Mouse (Mus musculus) mammary gland, adult 2 months (tissue): ENCODE results near the gene Fsd1. TPM values are rescaled to one million over a fixed set of nuclear protein-coding genes. Genes with fewer than 3 reads are reported as not detected.

Source experiments
- polyA plus RNA-seq: library from polyadenylated mRNA; depleted of rRNA; stranded (reverse); fragments of >200 nt; gene quantifications from 2 replicates; pipeline ENCODE4 v1.2.3, GENCODE M21; 2012; ENCODE audit warnings: low replicate concordance; rRNA removed

Gene Fsd1
- 0.40 and 0.85 TPM in 2 replicates for polyA plus RNA-seq

GRCm38 (mm10) chr17:55986030-55986961, at the start of gene Fsd1:
TSS of gene Fsd1 (plus strand) at chr17:55986509.

GRCm38 (mm10) chr17:55949400-55949799, 36.9 kb upstream of the Fsd1 start, which contains the start of gene Zfp119b:
TSS of gene Zfp119b (minus strand) at chr17:55949500.

GRCm38 (mm10) chr17:55952447-55953027, 33.8 kb upstream of the Fsd1 start, which contains the start of gene Ebi3:
TSS of gene Ebi3 (plus strand) at chr17:55952640.

GRCm38 (mm10) chr17:55958918-55959728, 27.2 kb upstream of the Fsd1 start, which contains the start of gene Yju2:
TSS of gene Yju2 (plus strand) at chr17:55959099.

GRCm38 (mm10) chr17:55969966-55970891, 16.1 kb upstream of the Fsd1 start, which contains the start of gene Shd:
TSS of gene Shd (plus strand) at chr17:55970467.

GRCm38 (mm10) chr17:56005415-56006061, 19.2 kb downstream of the Fsd1 start, which contains the start of the genes Stap2 and Mpnd:
TSS of gene Stap2 (minus strand) at chr17:56005584.
TSS of gene Mpnd (plus strand) at chr17:56005711.

GRCm38 (mm10) chr17:56036176-56036900, 50.0 kb downstream of the Fsd1 start, which contains the start of gene Sh3gl1:
TSS of gene Sh3gl1 (minus strand) at chr17:56036635.

GRCm38 (mm10) chr17:56040030-56040856, 53.9 kb downstream of the Fsd1 start, which contains the start of gene Chaf1a:
TSS of gene Chaf1a (plus strand) at chr17:56040439.

Other genes with a start within 250 kb of the Fsd1 start
- gene Adgre4, start 236.5 kb upstream of the Fsd1 start, polyA plus RNA-seq, result 1.3 and 3.4 TPM in 2 replicates
- gene Zfp119a, start 107.6 kb upstream of the Fsd1 start, polyA plus RNA-seq, result 0.10 and 0.68 TPM in 2 replicates
- 0.65 and 1.2 TPM in 2 replicates for gene Zfp959, start 94.4 kb upstream of the Fsd1 start, polyA plus RNA-seq
- gene Zfp119b, start 37.0 kb upstream of the Fsd1 start, polyA plus RNA-seq, result 0.11 and 0.57 TPM in 2 replicates
- gene Ebi3, start 33.9 kb upstream of the Fsd1 start, polyA plus RNA-seq, result 23.6 and 33.9 TPM in 2 replicates
- 5.2 and 7.6 TPM in 2 replicates for gene Yju2, start 27.4 kb upstream of the Fsd1 start, polyA plus RNA-seq
- 1.2 and 1.6 TPM in 2 replicates for gene Shd, start 16.0 kb upstream of the Fsd1 start, polyA plus RNA-seq
- 40.2 and 48.1 TPM in 2 replicates for gene Stap2, start 19.1 kb downstream of the Fsd1 start, polyA plus RNA-seq
- gene Mpnd, start 19.2 kb downstream of the Fsd1 start, polyA plus RNA-seq, result 129 and 143 TPM in 2 replicates
- 97.9 and 107 TPM in 2 replicates for gene Sh3gl1, start 50.1 kb downstream of the Fsd1 start, polyA plus RNA-seq
- gene Chaf1a, start 53.9 kb downstream of the Fsd1 start, polyA plus RNA-seq, result 1.5 and 2.4 TPM in 2 replicates
- gene Ubxn6, start 88.5 kb downstream of the Fsd1 start, polyA plus RNA-seq, result 66.4 and 86.9 TPM in 2 replicates
- 32.3 and 44.8 TPM in 2 replicates for gene Hdgfl2, start 93.1 kb downstream of the Fsd1 start, polyA plus RNA-seq
- 524 and 611 TPM in 2 replicates for gene Plin4, start 123.3 kb downstream of the Fsd1 start, polyA plus RNA-seq
- gene Plin5, start 131.1 kb downstream of the Fsd1 start, polyA plus RNA-seq, result 21.3 and 28.0 TPM in 2 replicates
- 252 and 470 TPM in 2 replicates for gene Lrg1, start 135.5 kb downstream of the Fsd1 start, polyA plus RNA-seq
- 11.2 and 35.0 TPM in 2 replicates for gene Sema6b, start 153.8 kb downstream of the Fsd1 start, polyA plus RNA-seq
- gene Tnfaip8l1, start 176.0 kb downstream of the Fsd1 start, polyA plus RNA-seq, result 10.9 and 13.6 TPM in 2 replicates
- gene Mydgf, start 197.4 kb downstream of the Fsd1 start, polyA plus RNA-seq, result 52.0 and 64.7 TPM in 2 replicates
- gene Dpp9, start 232.4 kb downstream of the Fsd1 start, polyA plus RNA-seq, result 45.3 and 59.0 TPM in 2 replicates